Mouse (Mus musculus) neural tube, embryonic 13.5 days (tissue): ENCODE results near the gene Asap3. TPM values are rescaled to one million over a fixed set of nuclear protein-coding genes. Genes with fewer than 3 reads are reported as not detected.
A peak's percentile ranks its signal among the peaks of the same experiment; 100 is the strongest.

ENCODE experiments used
- ATAC-seq: fragments of 200-750 bp; cut with Nextera tagmentation; 2 replicates; pipeline ENCODE4 v1.8.0; 2017; ENCODE audit warnings: low read depth, mild to moderate bottlenecking, moderate TSS enrichment, moderate library complexity
- H3K27ac ChIP-seq: fragments of 300-500 bp; sonication (generic); replicated peaks from 2 replicates; pipeline ENCODE4 v1.5.1; 2015; ENCODE audit warnings: moderate library complexity, mild to moderate bottlenecking, inconsistent platforms
- H3K27me3 ChIP-seq: fragments of 300-500 bp; sonication (generic); 2 replicates; pipeline ENCODE4 v1.6.1; 2015; ENCODE audit warnings: mild to moderate bottlenecking, inconsistent platforms
- H3K36me3 ChIP-seq: fragments of 300-500 bp; sonication (generic); 2 replicates; pipeline ENCODE4 v1.6.1; 2015; ENCODE audit warnings: mild to moderate bottlenecking, inconsistent platforms
- H3K4me1 ChIP-seq: fragments of 300-500 bp; sonication (generic); replicated peaks from 2 replicates; pipeline ENCODE4 v1.6.1; 2015; ENCODE audit warnings: inconsistent platforms
- H3K4me2 ChIP-seq: fragments of 300-500 bp; sonication (generic); 2 replicates; pipeline ENCODE4 v1.6.1; 2015; ENCODE audit warnings: inconsistent platforms, mild to moderate bottlenecking, moderate library complexity
- H3K4me3 ChIP-seq: fragments of 300-500 bp; sonication (generic); 2 replicates; pipeline ENCODE4 v1.5.1; 2015; ENCODE audit warnings: mild to moderate bottlenecking, inconsistent platforms
- H3K9ac ChIP-seq: fragments of 300-500 bp; sonication (generic); 2 replicates; pipeline ENCODE4 v1.6.1; 2015; ENCODE audit warnings: moderate library complexity, mild to moderate bottlenecking, inconsistent platforms
- H3K9me3 ChIP-seq: fragments of 300-500 bp; sonication (generic); 2 replicates; pipeline ENCODE4 v1.6.1; 2016; ENCODE audit warnings: inconsistent platforms
- WGBS: fragments of 180-500 bp; shearing (Covaris S2); methylation state at CpG from one replicate; pipeline ENCODE4 v1.1.7; 2015; 5-methylcytosine and 5-hydroxymethylcytosine counted together
- polyA plus RNA-seq: library from polyadenylated mRNA; unstranded; fragments of >200 nt; fragmentation: Nextera tagmentation; extraction: Ambion mirVana; gene quantifications from 2 replicates; pipeline ENCODE4 v1.2.1, GENCODE M21; 2015

Gene Asap3
- polyA plus RNA-seq, 1 experiment from 2014 or later: 8.8 TPM

DNA sequence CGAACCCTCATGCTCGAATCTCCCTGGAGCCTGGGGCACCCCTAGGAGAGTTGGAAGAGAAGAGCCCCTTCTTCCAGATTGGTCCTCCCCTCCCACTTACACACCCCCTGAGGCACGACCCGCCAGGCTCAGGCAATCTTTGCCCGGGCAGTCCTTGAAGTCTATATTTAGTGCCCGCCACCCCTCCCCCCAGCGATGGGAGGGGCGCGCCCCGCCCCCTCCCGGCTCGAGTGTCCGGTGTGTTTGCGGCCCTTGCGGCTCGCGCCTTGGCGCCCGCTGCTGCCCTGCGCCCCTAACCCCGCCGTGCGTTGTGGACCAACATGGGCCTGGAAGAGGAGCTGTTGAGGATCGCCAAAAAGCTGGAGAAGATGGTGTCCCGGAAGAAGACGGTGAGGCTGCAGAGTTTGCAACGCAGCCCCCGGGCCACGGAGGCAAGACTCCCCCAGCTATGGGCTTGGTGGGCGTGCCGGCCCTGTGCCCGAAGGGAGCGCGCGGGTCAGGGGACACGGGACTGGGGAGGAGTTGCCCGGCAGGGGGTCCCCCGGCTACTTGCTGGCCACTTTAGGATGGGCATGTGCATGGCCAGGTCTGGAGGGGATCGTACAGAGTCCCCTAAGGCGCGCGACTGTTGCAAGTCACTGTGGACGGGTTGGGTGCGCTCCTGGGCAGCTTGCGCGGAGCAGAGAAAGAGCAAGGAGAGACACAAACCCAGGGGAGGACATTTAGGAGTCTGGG lies 41.7 kb downstream of the Asap3 start, which contains the start of gene Tcea3:
Gene Tcea3 (plus strand): TSS at position 1 of the 735 bp plus-strand sequence.
- Histone ChIP-seq H3K9me3 (no peaks in the 10 kb centered on the region), H3K27ac (no peak within 1 kb of the TSS), H3K9ac (peak within 1 kb of the TSS; percentile 34), H3K4me3 (peak within 1 kb of the TSS; percentile 40), H3K36me3 (no peaks in the 10 kb centered on the region), H3K27me3 (peaks cover 72% of the 10 kb centered on the region), H3K4me2 (peak within 1 kb of the TSS; percentile 71), H3K4me1 (peaks cover 39% of the 10 kb centered on the region)
- WGBS: under 1% methylated on average over 46 of the region's 46 CpGs
- ATAC-seq: peak; percentile 49; the same call in 1 of the 2 replicates

DNA sequence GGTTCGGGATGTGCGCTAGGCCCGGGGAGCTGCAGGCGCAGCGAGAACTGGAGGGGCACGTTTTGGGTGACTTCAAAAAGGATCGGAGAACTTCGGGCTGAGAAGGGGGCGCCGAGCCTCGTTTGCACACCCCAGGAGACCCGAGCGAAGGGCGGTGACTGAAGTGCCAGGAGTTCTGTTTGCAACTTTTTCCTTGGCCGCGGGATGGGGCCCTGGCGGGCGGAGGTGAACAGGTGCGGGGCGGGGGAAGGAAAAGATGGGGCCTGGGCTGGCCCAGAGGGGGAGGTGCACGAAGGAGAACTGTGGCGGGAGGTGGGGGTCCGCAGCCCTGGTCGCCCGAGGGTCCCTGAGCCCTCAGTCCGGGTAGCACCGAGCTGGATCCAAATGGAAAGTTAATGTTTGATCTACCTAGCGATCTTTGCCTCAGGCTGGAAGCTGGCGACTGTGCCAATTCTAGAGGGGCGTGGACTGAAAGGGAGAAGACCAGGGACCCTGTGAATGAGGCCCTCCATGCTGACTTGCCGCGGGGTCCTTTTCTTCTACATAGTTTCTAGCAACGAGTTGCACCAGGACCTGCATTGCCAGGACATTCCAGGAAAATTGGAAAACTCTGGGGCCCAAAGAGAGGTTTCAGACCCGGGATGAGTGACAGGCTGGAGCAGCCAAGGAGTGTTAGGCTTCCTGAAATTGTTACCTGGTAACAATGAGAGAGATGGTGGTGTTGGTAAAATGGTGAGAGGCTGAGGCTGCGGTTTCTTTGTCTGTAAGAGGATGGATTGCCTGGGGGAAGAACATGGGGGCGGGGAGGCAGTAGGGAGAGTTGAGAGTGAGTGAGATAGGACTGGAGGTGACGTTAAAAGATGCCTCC lies 42.5 kb downstream of the Asap3 start:
- Histone ChIP-seq H3K4me2 (peak overlapping the region; percentile 71), H3K4me1 (peaks cover 39% of the 10 kb centered on the region), H3K4me3 (peak overlapping the region; percentile 40), H3K27me3 (peaks cover 72% of the 10 kb centered on the region), H3K27ac (no peak overlapping the region), H3K36me3 (no peaks in the 10 kb centered on the region), H3K9me3 (no peaks in the 10 kb centered on the region), H3K9ac (peak overlapping the region; percentile 34)
- WGBS: 1% methylated on average over 37 of the region's 37 CpGs
- no peak for ATAC-seq

DNA sequence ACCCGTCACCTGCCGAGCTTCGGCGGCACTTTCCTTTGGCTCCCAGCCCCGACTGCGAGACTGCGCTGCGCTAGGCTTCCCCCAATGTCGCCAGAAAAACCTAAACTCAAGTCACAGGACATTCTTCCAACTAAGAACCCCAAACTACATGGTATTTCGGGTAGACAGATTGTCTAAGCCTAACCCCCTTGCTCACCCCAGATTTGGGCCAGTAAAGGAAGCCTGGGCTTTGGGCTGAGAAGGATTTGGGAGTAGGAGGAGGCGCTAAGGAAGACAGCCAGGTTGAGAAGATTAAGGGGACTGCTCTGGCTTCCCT lies 43.1 kb downstream of the Asap3 start:
- no peak for ATAC-seq
- 2% methylated on average over 11 of the region's 11 CpGs for WGBS
- peaks cover 39% of the 10 kb centered on the region for H3K4me1 ChIP-seq
- H3K9ac ChIP-seq: no peak overlapping the region
- peaks cover 72% of the 10 kb centered on the region for H3K27me3 ChIP-seq
- no peaks in the 10 kb centered on the region for H3K9me3 ChIP-seq
- no peak overlapping the region for H3K4me3 ChIP-seq
- peak overlapping the region; percentile 71 for H3K4me2 ChIP-seq
- no peaks in the 10 kb centered on the region for H3K36me3 ChIP-seq
- no peak overlapping the region for H3K27ac ChIP-seq

DNA sequence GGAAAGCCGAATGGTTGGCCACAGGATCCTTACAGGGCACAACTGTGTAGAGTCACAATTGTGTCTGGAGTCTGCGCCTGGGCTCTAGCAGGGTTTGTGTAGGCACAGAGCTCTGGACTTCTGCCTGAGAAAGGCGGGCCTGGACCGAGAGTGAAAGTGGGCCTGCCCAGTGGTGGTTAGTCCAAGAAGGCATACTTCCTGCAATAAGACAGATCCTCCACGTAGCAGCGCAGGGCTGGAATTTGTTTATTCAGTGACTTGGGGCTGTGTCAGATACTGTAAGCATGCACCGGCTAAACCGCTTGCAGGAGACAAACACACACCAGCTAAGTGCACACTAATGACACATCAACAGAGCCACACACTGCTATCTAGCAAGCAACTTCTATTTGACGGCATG lies 43.6 kb downstream of the Asap3 start:
- no peak for ATAC-seq
- 58% methylated on average over 9 of the region's 9 CpGs for WGBS

DNA sequence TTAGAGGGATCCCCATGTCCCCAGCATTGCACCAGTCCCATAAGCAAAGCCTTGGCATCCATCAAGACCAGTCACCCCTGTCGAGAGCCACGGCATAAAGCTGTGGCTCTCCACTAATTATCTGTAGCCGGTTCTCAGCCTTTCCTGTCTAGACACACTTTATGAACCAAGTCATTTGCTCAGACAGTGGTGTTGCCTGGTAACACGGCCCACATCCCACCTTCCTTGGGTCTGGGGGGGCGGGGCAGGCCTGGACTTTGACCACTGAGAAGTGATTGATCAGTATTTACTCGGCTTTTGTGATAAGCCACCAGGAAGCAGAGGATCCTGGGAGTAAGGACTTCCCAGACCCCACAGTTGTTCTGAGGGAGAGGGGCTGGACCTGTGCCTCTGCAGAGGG lies 49.8 kb downstream of the Asap3 start:
- Histone ChIP-seq H3K36me3 (no peaks in the 10 kb centered on the region), H3K27ac (no peak overlapping the region), H3K9ac (no peak overlapping the region), H3K27me3 (peaks cover 12% of the 10 kb centered on the region), H3K4me3 (no peak overlapping the region), H3K4me2 (no peak overlapping the region), H3K4me1 (0 out of 2 replicates have a peak, but pooled peaks cover 4% of the 10 kb centered on the region), H3K9me3 (no peaks in the 10 kb centered on the region)
- no peak for ATAC-seq
- 40% methylated on average over 6 of the region's 6 CpGs for WGBS

More for the DNA sequence above, 43.6 kb downstream of the Asap3 start:
- Histone ChIP-seq H3K4me1 (peaks cover 39% of the 10 kb centered on the region), H3K36me3 (no peaks in the 10 kb centered on the region), H3K9me3 (no peaks in the 10 kb centered on the region), H3K27ac (no peak overlapping the region), H3K4me3 (no peak overlapping the region), H3K9ac (no peak overlapping the region), H3K4me2 (no peak overlapping the region), H3K27me3 (peaks cover 68% of the 10 kb centered on the region)

DNA sequence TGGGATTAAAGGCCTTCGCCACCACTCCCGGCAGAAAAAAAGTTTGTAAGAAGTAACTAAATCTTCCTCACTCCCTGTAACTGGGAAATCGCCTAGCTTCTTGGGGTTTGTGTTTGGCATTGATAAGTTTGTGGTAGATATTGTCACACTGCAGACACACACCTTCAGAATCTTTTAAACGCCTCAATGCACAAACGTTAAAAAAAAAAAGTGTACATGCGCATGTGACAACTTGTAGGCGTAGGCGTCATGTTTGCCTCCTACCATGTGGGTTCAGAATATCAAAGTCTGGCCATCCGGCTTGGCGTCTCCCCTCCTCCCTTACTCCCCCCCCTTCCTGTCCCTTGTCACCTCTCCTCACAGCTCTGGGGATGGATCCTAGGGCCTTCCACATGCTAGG lies 50.5 kb downstream of the Asap3 start:
- Histone ChIP-seq H3K27ac (no peak overlapping the region), H3K36me3 (no peaks in the 10 kb centered on the region), H3K4me1 (0 out of 2 replicates have a peak, but pooled peaks cover 4% of the 10 kb centered on the region), H3K9ac (no peak overlapping the region), H3K27me3 (peaks cover 5% of the 10 kb centered on the region; the same call in 1 of the 2 replicates), H3K9me3 (no peaks in the 10 kb centered on the region), H3K4me3 (no peak overlapping the region), H3K4me2 (no peak overlapping the region)
- 80% methylated on average over 10 of the region's 10 CpGs for WGBS
- ATAC-seq: no peak

DNA sequence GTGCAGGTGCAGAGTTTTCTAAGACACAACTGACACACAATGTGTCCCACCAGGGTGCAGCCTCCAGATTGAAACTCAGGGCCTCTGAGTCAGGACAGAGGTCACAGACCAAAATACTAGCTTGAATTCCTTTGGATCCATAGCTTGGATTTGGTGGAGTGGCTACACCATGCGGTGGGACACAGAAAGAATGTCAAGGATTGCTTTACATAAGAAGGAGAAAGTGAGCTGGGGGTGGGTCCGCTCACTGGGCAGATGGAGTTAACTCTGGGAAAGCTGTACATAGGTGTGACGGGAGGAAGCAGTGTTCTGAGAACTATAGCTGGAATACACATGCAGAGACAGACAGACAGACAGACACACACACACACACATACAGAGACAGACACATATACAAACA lies 53.8 kb downstream of the Asap3 start:
- no peak for ATAC-seq
- Histone ChIP-seq H3K9ac (no peak overlapping the region), H3K4me2 (no peak overlapping the region), H3K27me3 (no peaks in the 10 kb centered on the region), H3K36me3 (no peaks in the 10 kb centered on the region), H3K9me3 (no peaks in the 10 kb centered on the region), H3K27ac (no peak overlapping the region), H3K4me1 (0 out of 2 replicates have a peak, but pooled peaks cover 4% of the 10 kb centered on the region), H3K4me3 (no peak overlapping the region)
- WGBS: 63% methylated on average over 3 of the region's 3 CpGs

DNA sequence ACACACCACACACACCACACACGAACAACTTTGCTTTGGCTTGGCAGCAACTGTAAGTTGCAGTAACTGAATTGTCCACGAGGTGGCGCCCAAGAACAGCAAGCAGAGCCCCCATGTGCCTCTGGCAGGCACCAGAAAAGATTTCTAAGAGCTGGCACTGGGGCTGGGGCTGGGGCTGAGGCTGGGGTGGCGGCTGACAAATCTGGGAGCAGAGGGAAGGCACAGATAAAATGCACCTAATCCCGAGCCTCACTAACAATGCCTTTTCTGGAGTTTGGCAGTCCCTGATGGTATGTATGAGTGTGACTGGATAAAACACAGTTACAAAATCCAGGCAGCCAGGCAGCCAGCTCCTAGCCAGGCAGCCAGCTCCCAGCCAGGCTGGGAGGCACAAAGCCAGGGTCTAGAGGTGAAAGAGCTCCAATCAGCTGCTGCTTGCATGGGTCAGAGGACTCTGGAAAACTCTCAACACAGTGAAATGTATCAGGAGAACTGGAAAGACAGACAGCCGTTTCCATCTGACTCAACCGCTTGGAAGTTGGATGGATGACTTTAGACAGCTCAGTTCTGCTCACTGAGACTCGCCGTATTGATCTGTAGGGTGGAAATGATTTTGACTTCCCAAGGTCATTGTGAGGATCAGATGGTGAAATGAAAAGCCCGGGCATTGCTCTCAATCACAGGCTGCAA lies 54.5 kb downstream of the Asap3 start:
- WGBS: 44% methylated on average over 10 of the region's 10 CpGs
- 0 out of 2 replicates have a peak, but pooled peaks cover 4% of the 10 kb centered on the region for H3K4me1 ChIP-seq
- no peaks in the 10 kb centered on the region for H3K27me3 ChIP-seq
- no peak overlapping the region for H3K9ac ChIP-seq
- peak; percentile 50; the same call in 1 of the 2 replicates for ATAC-seq
- no peak overlapping the region for H3K4me2 ChIP-seq
- H3K36me3 ChIP-seq: no peaks in the 10 kb centered on the region
- no peak overlapping the region for H3K27ac ChIP-seq
- no peaks in the 10 kb centered on the region for H3K9me3 ChIP-seq
- H3K4me3 ChIP-seq: no peak overlapping the region

DNA sequence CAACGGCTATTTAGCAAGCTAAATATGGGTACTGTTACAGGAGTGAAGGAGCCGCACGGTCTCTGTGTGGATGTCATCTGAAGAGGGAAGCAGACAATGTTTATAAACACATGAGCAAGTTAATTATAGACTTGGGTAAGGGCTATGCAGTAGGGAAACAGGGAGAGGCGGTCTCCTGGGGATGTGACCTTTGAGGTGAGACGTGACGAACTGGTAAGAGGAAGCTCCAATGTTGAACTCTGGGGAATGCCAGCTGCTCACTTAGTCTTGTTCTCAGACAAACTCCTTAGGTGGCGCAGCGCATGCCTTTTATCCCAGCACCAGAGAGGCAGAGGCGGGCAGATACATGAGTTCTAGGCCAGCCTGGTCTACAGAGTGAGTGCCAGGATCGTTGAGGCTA lies 55.7 kb downstream of the Asap3 start:
- WGBS: 80% methylated on average over 10 of the region's 10 CpGs
- no peak overlapping the region for H3K27ac ChIP-seq
- H3K4me1 ChIP-seq: 0 out of 2 replicates have a peak, but pooled peaks cover 4% of the 10 kb centered on the region
- no peaks in the 10 kb centered on the region for H3K9me3 ChIP-seq
- H3K4me2 ChIP-seq: no peak overlapping the region
- H3K9ac ChIP-seq: no peak overlapping the region
- no peak for ATAC-seq
- H3K4me3 ChIP-seq: no peak overlapping the region
- H3K36me3 ChIP-seq: no peaks in the 10 kb centered on the region
- no peaks in the 10 kb centered on the region for H3K27me3 ChIP-seq

DNA sequence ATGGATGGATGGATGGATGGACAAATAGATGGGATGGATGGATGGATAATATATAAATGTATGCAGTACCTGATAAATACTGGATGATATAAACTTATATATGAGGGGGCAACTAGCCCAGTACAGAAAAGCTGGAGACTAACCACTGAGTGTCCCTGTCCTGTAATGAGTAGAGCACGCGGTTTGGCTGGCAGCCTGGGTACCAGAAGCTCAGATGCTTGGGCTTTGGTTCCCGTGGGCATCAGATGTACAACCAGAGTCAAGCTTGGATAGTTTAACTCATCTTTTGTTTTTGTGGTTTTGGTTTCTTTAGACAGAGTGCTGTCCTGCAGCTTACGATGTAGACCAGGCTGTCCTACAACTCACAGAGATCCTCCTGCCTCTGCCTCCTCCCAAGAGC lies 57.4 kb downstream of the Asap3 start:
- WGBS: 96% methylated on average over 4 of the region's 4 CpGs
- Histone ChIP-seq H3K27me3 (no peaks in the 10 kb centered on the region), H3K9ac (no peak overlapping the region), H3K9me3 (no peaks in the 10 kb centered on the region), H3K36me3 (no peaks in the 10 kb centered on the region), H3K27ac (no peak overlapping the region), H3K4me2 (no peak overlapping the region), H3K4me3 (no peak overlapping the region), H3K4me1 (0 out of 2 replicates have a peak, but pooled peaks cover 4% of the 10 kb centered on the region)
- no peak for ATAC-seq

DNA sequence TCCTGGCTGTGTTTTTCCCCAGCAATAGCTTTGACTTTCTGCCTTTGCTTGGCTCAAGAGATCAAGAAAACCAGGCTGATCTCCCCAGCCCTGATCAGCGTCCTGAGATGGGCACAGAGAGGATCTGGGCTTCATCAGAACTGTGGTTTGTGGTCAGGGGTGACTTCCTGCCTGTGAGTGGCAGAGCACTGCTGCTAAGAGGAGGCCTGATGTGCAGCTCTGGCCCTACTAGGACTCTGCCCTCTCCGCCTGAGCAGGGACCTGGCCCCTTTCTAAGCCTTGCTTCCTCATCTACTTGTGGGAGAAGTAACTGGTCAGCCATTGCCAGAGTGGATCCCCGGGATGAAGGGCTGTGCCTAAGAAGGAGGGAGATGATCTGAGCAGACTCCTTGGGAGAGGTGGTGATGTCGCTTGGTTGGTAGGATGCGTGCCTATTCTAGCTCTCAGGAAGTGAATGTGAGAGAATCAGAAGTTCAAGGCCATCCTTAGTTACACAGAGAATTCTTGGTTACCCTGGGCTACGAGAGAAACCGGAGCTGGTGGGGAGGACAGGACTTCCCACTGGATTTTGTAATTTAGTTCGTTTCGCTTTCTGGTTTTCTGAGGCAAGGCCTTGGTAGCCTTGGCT lies 60.7 kb downstream of the Asap3 start:
- H3K27ac ChIP-seq: no peak overlapping the region
- H3K4me1 ChIP-seq: no peaks in the 10 kb centered on the region
- no peaks in the 10 kb centered on the region for H3K9me3 ChIP-seq
- no peaks in the 10 kb centered on the region for H3K27me3 ChIP-seq
- H3K4me2 ChIP-seq: no peak overlapping the region
- no peak overlapping the region for H3K4me3 ChIP-seq
- H3K36me3 ChIP-seq: no peaks in the 10 kb centered on the region
- no peak for ATAC-seq
- H3K9ac ChIP-seq: no peak overlapping the region
- WGBS: 82% methylated on average over 9 of the region's 9 CpGs
